Mouse (Mus musculus) lung, postnatal 0 days (tissue): Measurements from ENCODE around the gene Krt6a.

Source experiments
- CTCF ChIP-seq: IDR thresholded peaks from 2 replicates; pipeline ENCODE4 v1.5.1; 2016; ENCODE audit warnings: antibody characterized with exemption, mild to moderate bottlenecking
- EP300 ChIP-seq: IDR thresholded peaks from 2 replicates; pipeline ENCODE4 v1.6.1; 2016; ENCODE audit warnings: antibody characterized with exemption, mild to moderate bottlenecking, control low read depth

GRCm38 (mm10) chr15:101742711-101743110 is 48.6 kb upstream of the Krt6a start, which contains the start of gene Krt71:
- no peak for TF ChIP-seq EP300
- no peak for TF ChIP-seq CTCF
